Mouse (Mus musculus): ENCODE measurements around the gene Shank3.

The Shank3 gene

GRCm38 (mm10) chr15:89477091-89477491 lies 22.3 kb upstream of the Shank3 start, which contains the start of gene Arsa:
TSS of gene Arsa (minus strand) at chr15:89477425.
- DNase-seq (ENCODE audit: extremely low spot score, low spot score) = no peak

- no peak for DNase-seq (ENCODE audit: extremely low spot score, low spot score)
Measured at GRCm38 (mm10) chr15:89477806-89478205, 21.6 kb upstream of the Shank3 start.

- no peak for DNase-seq (ENCODE audit: extremely low spot score, low spot score)
Measured at GRCm38 (mm10) chr15:89478622-89479021, 20.8 kb upstream of the Shank3 start.

- no peak for DNase-seq (ENCODE audit: extremely low spot score, low spot score)
Measured at GRCm38 (mm10) chr15:89480584-89480983, 18.8 kb upstream of the Shank3 start.

GRCm38 (mm10) chr15:89488182-89488581 lies 11.2 kb upstream of the Shank3 start:
- DNase-seq (ENCODE audit: extremely low spot score, low spot score) = no peak

- no peak for DNase-seq (ENCODE audit: extremely low spot score, low spot score)
Measured at GRCm38 (mm10) chr15:89488611-89489117, 10.8 kb upstream of the Shank3 start.

GRCm38 (mm10) chr15:89494970-89495369 lies 4.5 kb upstream of the Shank3 start:
- no peak for DNase-seq (ENCODE audit: extremely low spot score, low spot score)

GRCm38 (mm10) chr15:89496131-89496530 lies 3.3 kb upstream of the Shank3 start:
- DNase-seq (ENCODE audit: extremely low spot score, low spot score) = no peak

GRCm38 (mm10) chr15:89496841-89497240 lies 2.6 kb upstream of the Shank3 start:
- DNase-seq (ENCODE audit: extremely low spot score, low spot score) = no peak

GRCm38 (mm10) chr15:89497391-89498048 lies 1.9 kb upstream of the Shank3 start:
- peak; percentile 34 for DNase-seq (ENCODE audit: extremely low spot score, low spot score)

GRCm38 (mm10) chr15:89498049-89498960 lies 1.1 kb upstream of the Shank3 start:
- peak; percentile 50 for DNase-seq (ENCODE audit: extremely low spot score, low spot score)

GRCm38 (mm10) chr15:89499784-89500220 lies 379 bp downstream of the Shank3 start:
- peak; percentile 81 for DNase-seq (ENCODE audit: extremely low spot score, low spot score)

GRCm38 (mm10) chr15:89500221-89500791 lies 883 bp downstream of the Shank3 start:
- DNase-seq (ENCODE audit: extremely low spot score, low spot score) = peak; percentile 73

- DNase-seq (ENCODE audit: extremely low spot score, low spot score) = no peak
Measured at GRCm38 (mm10) chr15:89501321-89501720, 1.9 kb downstream of the Shank3 start.

GRCm38 (mm10) chr15:89504838-89505237 lies 5.4 kb downstream of the Shank3 start:
- no peak for DNase-seq (ENCODE audit: extremely low spot score, low spot score)

GRCm38 (mm10) chr15:89507751-89508150 lies 8.3 kb downstream of the Shank3 start:
- no peak for DNase-seq (ENCODE audit: extremely low spot score, low spot score)

- DNase-seq (ENCODE audit: extremely low spot score, low spot score) = no peak
Measured at GRCm38 (mm10) chr15:89512679-89513078, 13.3 kb downstream of the Shank3 start.

- no peak for DNase-seq (ENCODE audit: extremely low spot score, low spot score)
Measured at GRCm38 (mm10) chr15:89521951-89522350, 22.5 kb downstream of the Shank3 start.

GRCm38 (mm10) chr15:89522566-89523282 lies 23.3 kb downstream of the Shank3 start:
- DNase-seq (ENCODE audit: extremely low spot score, low spot score) = no peak

- DNase-seq (ENCODE audit: extremely low spot score, low spot score) = peak; percentile 39
Measured at GRCm38 (mm10) chr15:89523283-89523832, 23.9 kb downstream of the Shank3 start.

All from neural tube, embryonic 10.5 days (tissue).